Mouse (Mus musculus) cerebellum, postnatal 25 days (tissue): ENCODE results near the gene Med20.
A peak's percentile ranks its signal among the peaks of the same experiment; 100 is the strongest.
"Not testable (repeated sequence)": the region's sequence is repeated elsewhere in the genome, so short reads cannot be mapped to it uniquely, and the experiment has no call there.

Experiments used
- DNase-seq, 2 experiments: peaks; one replicate each; pipeline ENCODE4 v3.0.0; 2021; ENCODE audit warnings: mixed read lengths in 2 of 2

The Med20 gene

DNA sequence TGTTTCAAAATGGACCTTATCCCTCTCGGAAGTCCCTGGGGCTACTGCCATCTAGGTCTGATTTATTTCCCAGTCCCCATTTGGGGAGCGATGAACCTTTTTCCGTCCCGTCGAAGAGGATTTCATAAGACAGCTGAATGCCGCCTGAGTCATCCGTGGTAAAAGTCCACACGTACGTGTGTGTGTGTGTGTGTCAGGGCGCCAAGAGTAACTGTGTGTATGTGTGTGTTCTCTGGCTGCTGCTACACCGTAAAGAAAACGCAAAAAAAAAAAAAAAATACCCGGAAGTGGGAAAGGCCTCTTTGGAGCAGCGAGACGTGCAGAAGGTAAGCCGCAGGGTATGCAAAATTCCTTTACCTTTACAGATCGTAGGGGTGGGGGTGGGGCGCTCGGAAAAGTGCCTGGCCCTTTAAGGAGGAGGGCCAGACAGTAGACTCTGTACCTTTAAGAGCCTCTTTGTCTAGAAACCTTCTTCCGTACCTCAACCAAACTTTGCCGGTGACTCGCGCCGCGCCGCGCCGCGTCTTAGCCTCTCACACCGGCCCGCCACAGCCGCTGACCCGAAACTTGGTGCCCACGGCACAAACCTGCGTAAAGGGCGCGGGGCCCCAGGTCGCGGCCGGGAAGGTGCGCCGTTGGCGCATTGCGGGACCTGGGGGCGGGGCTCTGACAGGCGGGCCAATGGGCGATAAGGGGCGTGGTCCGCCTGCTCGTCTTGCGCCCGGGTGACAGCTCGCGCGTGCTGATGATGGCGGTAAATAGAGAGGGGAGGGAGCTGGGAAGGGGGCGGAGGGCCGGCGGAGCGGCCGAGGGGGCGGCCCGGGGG is 17.7 kb downstream of the Med20 start:
- DNase-seq = peak; percentile 96 to 98

- DNase-seq = peak in 1 of 2 experiments; percentile 79
Observed at GRCm38 (mm10) chr17:47629717-47630677, 18.6 kb downstream of the Med20 start.

- DNase-seq = no peak
Observed at GRCm38 (mm10) chr17:47630678-47631065, 19.3 kb downstream of the Med20 start, which contains the start of gene Usp49. Gene Usp49 (plus strand): TSS chr17:47630690.

DNA sequence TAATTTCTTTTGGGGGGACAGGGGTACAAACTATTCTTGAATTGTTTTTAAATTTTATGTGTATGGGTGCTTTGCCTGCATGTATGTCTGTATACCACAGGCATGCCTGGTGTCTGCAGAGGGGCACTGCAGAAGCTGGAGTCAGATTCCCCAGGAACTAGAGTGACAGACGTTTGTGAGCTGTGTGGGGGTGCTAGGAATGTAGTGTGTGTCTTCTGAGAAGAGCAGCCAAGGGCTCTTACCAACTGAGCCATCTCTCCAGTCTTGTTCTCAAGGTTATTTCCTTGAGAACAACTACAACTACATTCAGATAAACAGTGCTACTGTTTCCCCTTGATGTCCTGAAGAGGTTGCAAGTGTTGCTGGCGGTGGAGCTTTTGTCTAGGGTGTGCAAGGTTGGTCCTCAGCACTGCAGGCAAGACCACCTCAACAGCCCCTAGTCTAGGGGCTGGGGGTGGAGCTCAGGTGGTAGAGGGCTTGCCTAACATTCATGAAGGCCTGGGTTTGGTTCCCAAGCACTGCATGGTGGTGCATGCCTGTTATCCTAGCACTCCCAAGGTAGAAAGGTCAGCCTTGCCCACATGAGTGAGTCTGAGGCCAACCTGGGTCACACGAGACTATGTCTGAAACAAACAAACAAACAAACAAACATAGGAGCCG is 20.9 kb downstream of the Med20 start:
- DNase-seq = no peak

GRCm38 (mm10) chr17:47633999-47634770 is 22.8 kb downstream of the Med20 start:
- DNase-seq = no peak

- DNase-seq = no peak
Observed at GRCm38 (mm10) chr17:47642992-47643391, 31.6 kb downstream of the Med20 start.

GRCm38 (mm10) chr17:47646683-47647082 is 35.3 kb downstream of the Med20 start:
- peak; percentile 19 to 61 for DNase-seq

GRCm38 (mm10) chr17:47648966-47649365 is 37.6 kb downstream of the Med20 start:
- no peak for DNase-seq

- DNase-seq = no peak
Observed at GRCm38 (mm10) chr17:47651953-47652352, 40.6 kb downstream of the Med20 start.

- not testable (repeated sequence) for DNase-seq
Observed at GRCm38 (mm10) chr17:47654346-47654745, 43.0 kb downstream of the Med20 start.

- DNase-seq = no peak
Observed at GRCm38 (mm10) chr17:47655697-47656096, 44.3 kb downstream of the Med20 start.

GRCm38 (mm10) chr17:47657901-47658300 is 46.5 kb downstream of the Med20 start:
- no peak for DNase-seq

- DNase-seq = no peak
Observed at GRCm38 (mm10) chr17:47658741-47659243, 47.4 kb downstream of the Med20 start.

- no peak for DNase-seq
Observed at GRCm38 (mm10) chr17:47663009-47663713, 51.8 kb downstream of the Med20 start.

- DNase-seq = no peak
Observed at GRCm38 (mm10) chr17:47664474-47664873, 53.1 kb downstream of the Med20 start.

DNA sequence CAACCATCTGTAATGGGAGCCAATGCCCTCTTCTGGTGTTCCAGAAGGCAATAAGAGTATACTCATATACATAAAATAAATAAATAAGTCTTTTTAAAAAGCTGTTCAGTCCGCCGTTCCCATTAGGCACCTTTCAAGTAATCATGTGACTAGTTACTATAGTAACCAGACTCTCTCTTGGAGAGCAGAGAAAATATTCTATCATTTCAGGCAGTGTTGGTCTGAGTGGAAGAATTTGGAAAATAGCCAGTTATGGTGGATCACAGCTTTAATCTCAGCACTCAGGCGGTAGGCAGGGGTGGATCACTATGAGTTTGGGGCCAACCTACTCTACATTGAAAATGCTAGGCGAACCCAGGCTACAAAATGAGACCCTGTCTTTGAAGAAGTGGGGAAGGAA is 57.8 kb downstream of the Med20 start:
- no peak for DNase-seq

- DNase-seq = no peak
Observed at GRCm38 (mm10) chr17:47671988-47672310, 60.6 kb downstream of the Med20 start.

GRCm38 (mm10) chr17:47672311-47673111 is 61.1 kb downstream of the Med20 start:
- DNase-seq = peak; percentile 35 to 66
